Comparison of ENCODE assay signal across 8 mouse cellular contexts in genomic region chr9:49051349-49051748, GRCm38 (mm10). TPM values are rescaled to one million over a fixed set of nuclear protein-coding genes. Genes with fewer than 3 reads are reported as not detected.
DNase-seq lines count a peak whose midpoint lies in the region; ATAC-seq and TF ChIP-seq lines count a peak whose summit lies in the region.
"Had no signal": no experiment of that assay in that cellular context is flagged by ENCODE, and none has a peak within 500 bp of the region (broad histone marks: within the 10 kb centered on the region; RNA-seq: fewer than 3 reads in every experiment).

No protein-coding gene starts in this region.

- no peaks in the 10 kb centered on the region for H3K27me3 ChIP-seq in lung, embryonic 14.5 days (ENCODE audit: insufficient read depth, low read length)
- H3K27me3 ChIP-seq: liver, embryonic 15.5 days had no signal

- H3K9me3 ChIP-seq in lung, embryonic 14.5 days (ENCODE audit: low read depth, low read length): no peaks in the 10 kb centered on the region
- H3K9me3 ChIP-seq: liver, embryonic 15.5 days had no signal

- no peak overlapping the region for H3K4me3 ChIP-seq in bone marrow macrophage, adult 2 months (ENCODE audit: insufficient read depth, low read length)
- no peak overlapping the region for H3K4me3 ChIP-seq in lung, embryonic 14.5 days (ENCODE audit: low read depth, low read length)
- H3K4me3 ChIP-seq: liver, embryonic 15.5 days had no signal

- TF ChIP-seq POLR2A in bone marrow macrophage, adult 2 months (IDR thresholded peaks at IDR 0.05; ENCODE audit: borderline replicate concordance, low read depth, low read length): no peak

- no peak overlapping the region for H3K9ac ChIP-seq in lung, embryonic 14.5 days
- H3K9ac ChIP-seq: liver, embryonic 15.5 days had no signal

- no peak overlapping the region for H3K4me2 ChIP-seq in lung, embryonic 14.5 days
- H3K4me2 ChIP-seq: liver, embryonic 15.5 days had no signal

- no peaks in the 10 kb centered on the region for H3K36me3 ChIP-seq in lung, embryonic 14.5 days (ENCODE audit: insufficient read depth)
- H3K36me3 ChIP-seq: liver, embryonic 15.5 days had no signal

- peak; percentile 90 for DNase-seq in 416B (ENCODE audit: low read depth)
- peak; percentile 68 for DNase-seq in CD4-positive helper T cell, adult 2 months (ENCODE audit: low read depth, low spot score)
- DNase-seq in fibroblast of lung, adult 2 months (ENCODE audit: low read depth): peak; percentile 16
- peak; percentile 69 for DNase-seq in kidney, postnatal 14 days
- DNase-seq in lung, embryonic 14.5 days: peak; percentile 84
- DNase-seq in right cerebral cortex, postnatal 36 days (ENCODE audit: low spot score in 2 of 2): peak; percentile 32 to 34

- no peak overlapping the region for H3K27ac ChIP-seq in bone marrow macrophage, adult 2 months (ENCODE audit: insufficient read depth, low read depth, low read length)
- no peak overlapping the region for H3K27ac ChIP-seq in lung, embryonic 14.5 days (ENCODE audit: low read depth)
- H3K27ac ChIP-seq: liver, embryonic 15.5 days had no signal

- peak; percentile 58 for TF ChIP-seq CTCF in bone marrow macrophage, adult 2 months (IDR thresholded peaks at IDR 0.05; ENCODE audit: low read depth, low read length)
- peak; percentile 78 for TF ChIP-seq CTCF in lung, embryonic 14.5 days (IDR thresholded peaks at IDR 0.05; ENCODE audit: low read depth)

- peaks cover 12% of the 10 kb centered on the region for H3K4me1 ChIP-seq in bone marrow macrophage, adult 2 months (ENCODE audit: control insufficient read depth, insufficient read depth, low read length)
- peaks cover 3% of the 10 kb centered on the region for H3K4me1 ChIP-seq in lung, embryonic 14.5 days (ENCODE audit: insufficient read depth)

- 9% methylated on average over 5 of the region's 5 CpGs for WGBS in lung, embryonic 14.5 days

- ATAC-seq in lung, embryonic 14.5 days (ENCODE audit: insufficient read depth): no peak

RNA-seq across cellular contexts. Expression of gene Zw10, which starts 4.1 kb away (rescaled TPM):
- 16.7 and 20.5 TPM in 2 replicates for polyA plus RNA-seq in bone marrow macrophage, adult 2 months (2012; ENCODE audit: insufficient read depth, insufficient read length, missing spikeins)
- 50.7 and 53.4 TPM in 2 replicates for polyA plus RNA-seq in lung, embryonic 14.5 days (2014; fragmentation: Nextera tagmentation; extraction: Ambion mirVana)

RNA-seq across cellular contexts. Expression of gene Tmprss5, which starts 29.7 kb away (rescaled TPM):
- polyA plus RNA-seq in bone marrow macrophage, adult 2 months (2012; ENCODE audit: insufficient read depth, insufficient read length, missing spikeins): not detected in 2 replicates
- 0.34 and 0.47 TPM in 2 replicates for polyA plus RNA-seq in lung, embryonic 14.5 days (2014; fragmentation: Nextera tagmentation; extraction: Ambion mirVana)
- polyA plus RNA-seq: liver, embryonic 15.5 days had no signal

Comparison
In these comparisons a context has a peak if more than half of its experiments do, and no peak if none do; other contexts are left out.
1. DNase-seq: peak in every context shown above with its lines; median percentile 90 in 416B; 84 in lung, embryonic 14.5 days; 69 in kidney, postnatal 14 days; 68 in CD4-positive helper T cell, adult 2 months; 33 in right cerebral cortex, postnatal 36 days; 16 in fibroblast of lung, adult 2 months.